Mouse (Mus musculus): ENCODE results near the gene Nrip1. TPM values are rescaled to one million over a fixed set of nuclear protein-coding genes. Genes with fewer than 3 reads are reported as not detected.

The Nrip1 gene
- polyA plus RNA-seq, 1 experiment from 2014 or later, result 35.0 TPM

- DNase-seq (ENCODE audit: low spot score) (no peak), ATAC-seq (replicated peaks; ENCODE audit: low FRiP score) (no peak)
- Histone ChIP-seq H3K9ac (ENCODE audit: low read depth, low read length) (no peak overlapping the region), H3K4me3 (ENCODE audit: low read depth, low read length) (no peak overlapping the region), H3K27ac (ENCODE audit: low read depth, low read length) (no peak overlapping the region), H3K4me1 (replicated peaks; ENCODE audit: control insufficient read depth, insufficient read depth, low read length) (peaks cover 27% of the 10 kb centered on the region), H3K4me2 (no peak overlapping the region), H3K27me3 (replicated peaks; ENCODE audit: control insufficient read depth, insufficient read depth, low read length) (no peaks in the 10 kb centered on the region), H3K9me3 (ENCODE audit: control insufficient read depth, low read length) (no peaks in the 10 kb centered on the region), H3K36me3 (ENCODE audit: control insufficient read depth, insufficient read depth, low read length) (peaks cover 4% of the 10 kb centered on the region; the same call in 1 of the 2 replicates)
- WGBS, result 65% methylated on average over 6 of the region's 6 CpGs
Observed at GRCm38 (mm10) chr16:76335913-76336312, 37.7 kb downstream of the Nrip1 start.

- Histone ChIP-seq H3K9ac (ENCODE audit: low read depth, low read length) (no peak overlapping the region), H3K4me2 (no peak overlapping the region), H3K27me3 (replicated peaks; ENCODE audit: control insufficient read depth, insufficient read depth, low read length) (no peaks in the 10 kb centered on the region), H3K4me3 (ENCODE audit: low read depth, low read length) (no peak overlapping the region), H3K36me3 (ENCODE audit: control insufficient read depth, insufficient read depth, low read length) (peaks cover 4% of the 10 kb centered on the region; the same call in 1 of the 2 replicates), H3K4me1 (replicated peaks; ENCODE audit: control insufficient read depth, insufficient read depth, low read length) (peaks cover 16% of the 10 kb centered on the region), H3K9me3 (ENCODE audit: control insufficient read depth, low read length) (no peaks in the 10 kb centered on the region), H3K27ac (ENCODE audit: low read depth, low read length) (no peak overlapping the region)
- ATAC-seq (replicated peaks; ENCODE audit: low FRiP score) (no peak), DNase-seq (ENCODE audit: low spot score) (no peak)
- 72% methylated on average over 7 of the region's 7 CpGs for WGBS
Observed at GRCm38 (mm10) chr16:76332127-76332526, 41.5 kb downstream of the Nrip1 start.

- H3K9me3 ChIP-seq (ENCODE audit: control insufficient read depth, low read length), result no peaks in the 10 kb centered on the region
- DNase-seq (ENCODE audit: low spot score) (no peak), ATAC-seq (replicated peaks; ENCODE audit: low FRiP score) (no peak)
- no peaks in the 10 kb centered on the region for H3K27me3 ChIP-seq (replicated peaks; ENCODE audit: control insufficient read depth, insufficient read depth, low read length)
- no peak overlapping the region for H3K27ac ChIP-seq (ENCODE audit: low read depth, low read length)
- H3K36me3 ChIP-seq (ENCODE audit: control insufficient read depth, insufficient read depth, low read length), result peaks cover under 1% of the 10 kb centered on the region; the same call in 1 of the 2 replicates
- 84% methylated on average over 7 of the region's 7 CpGs for WGBS
- H3K9ac ChIP-seq (ENCODE audit: low read depth, low read length), result no peak overlapping the region
- peaks cover 19% of the 10 kb centered on the region for H3K4me1 ChIP-seq (replicated peaks; ENCODE audit: control insufficient read depth, insufficient read depth, low read length)
- H3K4me3 ChIP-seq (ENCODE audit: low read depth, low read length), result no peak overlapping the region
- no peak overlapping the region for H3K4me2 ChIP-seq
Observed at GRCm38 (mm10) chr16:76331231-76331630, 42.4 kb downstream of the Nrip1 start.

GRCm38 (mm10) chr16:76325315-76325710, 48.3 kb downstream of the Nrip1 start:
- ATAC-seq (replicated peaks; ENCODE audit: low FRiP score) (no peak), DNase-seq (ENCODE audit: low spot score) (no peak)
- H3K4me3 ChIP-seq (ENCODE audit: low read depth, low read length), result no peak overlapping the region
- peaks cover 40% of the 10 kb centered on the region for H3K4me1 ChIP-seq (replicated peaks; ENCODE audit: control insufficient read depth, insufficient read depth, low read length)
- no peaks in the 10 kb centered on the region for H3K36me3 ChIP-seq (ENCODE audit: control insufficient read depth, insufficient read depth, low read length)
- WGBS, result 88% methylated on average over 3 of the region's 3 CpGs
- no peaks in the 10 kb centered on the region for H3K9me3 ChIP-seq (ENCODE audit: control insufficient read depth, low read length)
- no peak overlapping the region for H3K4me2 ChIP-seq
- H3K9ac ChIP-seq (ENCODE audit: low read depth, low read length), result no peak overlapping the region
- no peak overlapping the region for H3K27ac ChIP-seq (ENCODE audit: low read depth, low read length)
- no peaks in the 10 kb centered on the region for H3K27me3 ChIP-seq (replicated peaks; ENCODE audit: control insufficient read depth, insufficient read depth, low read length)

- no peak overlapping the region for H3K9ac ChIP-seq (ENCODE audit: low read depth, low read length)
- WGBS, result 62% methylated on average over 3 of the region's 4 CpGs
- peaks cover 45% of the 10 kb centered on the region for H3K4me1 ChIP-seq (replicated peaks; ENCODE audit: control insufficient read depth, insufficient read depth, low read length)
- H3K4me3 ChIP-seq (ENCODE audit: low read depth, low read length), result no peak overlapping the region
- H3K4me2 ChIP-seq, result no peak overlapping the region
- no peaks in the 10 kb centered on the region for H3K9me3 ChIP-seq (ENCODE audit: control insufficient read depth, low read length)
- H3K27me3 ChIP-seq (replicated peaks; ENCODE audit: control insufficient read depth, insufficient read depth, low read length), result no peaks in the 10 kb centered on the region
- ATAC-seq (replicated peaks; ENCODE audit: low FRiP score) (no peak), DNase-seq (ENCODE audit: low spot score) (no peak)
- no peaks in the 10 kb centered on the region for H3K36me3 ChIP-seq (ENCODE audit: control insufficient read depth, insufficient read depth, low read length)
- peak overlapping the region; percentile 51 for H3K27ac ChIP-seq (ENCODE audit: low read depth, low read length)
Observed at GRCm38 (mm10) chr16:76324411-76325314, 49.0 kb downstream of the Nrip1 start.

GRCm38 (mm10) chr16:76323594-76324307, 49.9 kb downstream of the Nrip1 start:
- Histone ChIP-seq H3K4me1 (replicated peaks; ENCODE audit: control insufficient read depth, insufficient read depth, low read length) (peaks cover 52% of the 10 kb centered on the region), H3K27ac (ENCODE audit: low read depth, low read length) (peak overlapping the region; percentile 81), H3K4me2 (peak overlapping the region; percentile 52), H3K9ac (ENCODE audit: low read depth, low read length) (0 out of 2 replicates have a peak overlapping the region, but pooled peaks have one; percentile 38), H3K9me3 (ENCODE audit: control insufficient read depth, low read length) (no peaks in the 10 kb centered on the region), H3K4me3 (ENCODE audit: low read depth, low read length) (no peak overlapping the region), H3K36me3 (ENCODE audit: control insufficient read depth, insufficient read depth, low read length) (no peaks in the 10 kb centered on the region), H3K27me3 (replicated peaks; ENCODE audit: control insufficient read depth, insufficient read depth, low read length) (no peaks in the 10 kb centered on the region)
- 40% methylated on average over 4 of the region's 4 CpGs for WGBS
- ATAC-seq (replicated peaks; ENCODE audit: low FRiP score) (peak; percentile 94), DNase-seq (ENCODE audit: low spot score) (peak; percentile 53)

GRCm38 (mm10) chr16:76323141-76323540, 50.5 kb downstream of the Nrip1 start:
- DNase-seq (ENCODE audit: low spot score) (no peak), ATAC-seq (replicated peaks; ENCODE audit: low FRiP score) (peak; percentile 54; the same call in 1 of the 2 replicates)
- WGBS, result 76% methylated on average over 2 of the region's 2 CpGs
- no peaks in the 10 kb centered on the region for H3K36me3 ChIP-seq (ENCODE audit: control insufficient read depth, insufficient read depth, low read length)
- H3K27ac ChIP-seq (ENCODE audit: low read depth, low read length), result peak overlapping the region; percentile 81
- no peaks in the 10 kb centered on the region for H3K9me3 ChIP-seq (ENCODE audit: control insufficient read depth, low read length)
- H3K9ac ChIP-seq (ENCODE audit: low read depth, low read length), result 0 out of 2 replicates have a peak overlapping the region, but pooled peaks have one; percentile 38
- peak overlapping the region; percentile 52 for H3K4me2 ChIP-seq
- H3K4me1 ChIP-seq (replicated peaks; ENCODE audit: control insufficient read depth, insufficient read depth, low read length), result peaks cover 58% of the 10 kb centered on the region
- no peaks in the 10 kb centered on the region for H3K27me3 ChIP-seq (replicated peaks; ENCODE audit: control insufficient read depth, insufficient read depth, low read length)
- H3K4me3 ChIP-seq (ENCODE audit: low read depth, low read length), result no peak overlapping the region

- Histone ChIP-seq H3K9ac (ENCODE audit: low read depth, low read length) (no peak overlapping the region), H3K9me3 (ENCODE audit: control insufficient read depth, low read length) (no peaks in the 10 kb centered on the region), H3K4me3 (ENCODE audit: low read depth, low read length) (no peak overlapping the region), H3K4me1 (replicated peaks; ENCODE audit: control insufficient read depth, insufficient read depth, low read length) (peaks cover 61% of the 10 kb centered on the region), H3K27me3 (replicated peaks; ENCODE audit: control insufficient read depth, insufficient read depth, low read length) (no peaks in the 10 kb centered on the region), H3K36me3 (ENCODE audit: control insufficient read depth, insufficient read depth, low read length) (no peaks in the 10 kb centered on the region), H3K4me2 (peak overlapping the region; percentile 24), H3K27ac (ENCODE audit: low read depth, low read length) (no peak overlapping the region; the same call in 1 of the 2 replicates)
- ATAC-seq (replicated peaks; ENCODE audit: low FRiP score) (no peak), DNase-seq (ENCODE audit: low spot score) (no peak)
- 29% methylated on average over 11 of the region's 11 CpGs for WGBS
Observed at GRCm38 (mm10) chr16:76321527-76322165, 52.0 kb downstream of the Nrip1 start.

Measured in liver, embryonic 11.5 days (tissue).